Mouse (Mus musculus) midbrain, embryonic 12.5 days (tissue): ENCODE measurements at regions not wholly inside any gene's neighbourhood (a gene's known extent, or its start where the extent isn't known, plus 50 kb on each side); places are given as distances from the start of the nearest gene placed in this dataset.
A peak's percentile ranks its signal among the peaks of the same experiment; 100 is the strongest.

Experiments
- ATAC-seq: fragments of 200-750 bp; cut with Nextera tagmentation; 2 replicates; pipeline ENCODE4 v1.8.0; 2017; ENCODE audit warnings: low read depth, moderate TSS enrichment, moderate library complexity; ENCODE audit not compliant: low FRiP score
- H3K27ac ChIP-seq: fragments of 300-500 bp; sonication (generic); replicated peaks from 2 replicates; pipeline ENCODE4 v1.5.1; 2016; ENCODE audit warnings: mild to moderate bottlenecking
- H3K27me3 ChIP-seq: fragments of 300-500 bp; sonication (generic); 2 replicates; pipeline ENCODE4 v1.6.1; 2016; ENCODE audit warnings: mild to moderate bottlenecking
- H3K36me3 ChIP-seq: fragments of 300-500 bp; sonication (generic); 2 replicates; pipeline ENCODE4 v1.6.1; 2016
- H3K4me1 ChIP-seq: fragments of 300-500 bp; sonication (generic); 2 replicates; pipeline ENCODE4 v1.6.1; 2016
- H3K4me2 ChIP-seq: fragments of 300-500 bp; sonication (generic); replicated peaks from 2 replicates; pipeline ENCODE4 v1.6.1; 2016; ENCODE audit warnings: mild to moderate bottlenecking, moderate library complexity
- H3K4me3 ChIP-seq: fragments of 300-500 bp; sonication (generic); 2 replicates; pipeline ENCODE4 v1.5.1; 2016; ENCODE audit warnings: mild to moderate bottlenecking
- H3K9ac ChIP-seq: fragments of 300-500 bp; sonication (generic); replicated peaks from 2 replicates; pipeline ENCODE4 v1.6.1; 2016; ENCODE audit warnings: mild to moderate bottlenecking, moderate library complexity
- H3K9me3 ChIP-seq: fragments of 300-500 bp; sonication (generic); 2 replicates; pipeline ENCODE4 v1.6.1; 2016; ENCODE audit warnings: mild to moderate bottlenecking
- WGBS: fragments of 180-500 bp; shearing (Covaris S2); methylation state at CpG from one replicate; pipeline ENCODE4 v1.1.7; 2016; 5-methylcytosine and 5-hydroxymethylcytosine counted together

DNA sequence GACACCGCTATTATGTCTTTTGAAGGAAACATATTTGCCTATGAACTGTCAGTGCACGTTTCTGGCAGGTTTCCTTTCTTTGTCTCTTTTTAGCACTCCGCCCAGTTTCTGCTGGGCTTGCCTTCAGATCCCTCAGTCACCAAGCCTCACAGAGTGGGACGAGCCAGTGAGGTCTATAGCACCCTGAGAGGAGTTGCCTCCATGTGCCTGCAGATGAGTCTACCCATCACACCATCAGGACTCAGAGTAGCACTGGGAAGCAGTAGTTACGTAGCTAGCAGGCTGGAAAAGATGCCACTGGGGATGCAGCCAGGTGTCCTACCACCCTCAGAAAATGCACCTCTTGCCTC is 141.5 kb upstream of the Smim15 start:
- 71% methylated on average over 5 of the region's 5 CpGs for WGBS
- no peak overlapping the region for H3K4me3 ChIP-seq
- no peaks in the 10 kb centered on the region for H3K9me3 ChIP-seq
- H3K27ac ChIP-seq: no peak overlapping the region
- no peak overlapping the region for H3K4me2 ChIP-seq
- H3K27me3 ChIP-seq: 0 out of 2 replicates have a peak, but pooled peaks cover 8% of the 10 kb centered on the region
- no peak overlapping the region for H3K9ac ChIP-seq
- peaks cover 16% of the 10 kb centered on the region for H3K4me1 ChIP-seq
- no peaks in the 10 kb centered on the region for H3K36me3 ChIP-seq
- ATAC-seq: no peak

DNA sequence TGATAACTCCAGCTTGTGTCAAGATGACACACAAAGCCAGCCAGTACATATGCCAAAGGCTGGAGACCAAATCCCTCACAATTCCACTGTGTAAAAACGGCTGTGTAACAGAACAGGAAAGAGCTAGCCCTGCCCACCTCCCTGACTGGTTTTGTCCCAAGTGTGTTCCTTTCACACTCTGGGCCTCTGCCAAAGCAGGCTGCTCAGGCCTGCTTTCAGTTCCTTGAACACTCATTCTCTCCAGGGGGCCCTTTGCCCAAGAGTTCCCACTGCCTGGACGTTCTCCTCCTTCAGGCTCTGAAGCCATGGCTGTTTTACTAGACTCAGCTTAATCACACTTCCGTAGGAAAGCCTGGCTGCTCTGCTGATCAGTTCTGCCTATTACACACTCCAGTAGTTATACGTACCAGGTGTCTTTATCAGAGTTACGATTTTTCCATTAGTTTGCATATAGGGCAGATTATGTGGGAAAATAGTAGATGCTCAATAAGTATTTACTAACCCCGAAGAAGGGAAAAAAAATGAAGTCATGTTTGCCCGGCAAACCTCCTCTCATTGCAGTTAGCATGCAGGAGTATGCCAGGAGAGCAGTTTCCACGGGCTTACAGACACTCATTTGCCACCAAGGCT is 144.5 kb upstream of the Smim15 start:
- no peak overlapping the region for H3K4me3 ChIP-seq
- H3K27ac ChIP-seq: no peak overlapping the region
- no peaks in the 10 kb centered on the region for H3K36me3 ChIP-seq
- no peak overlapping the region for H3K9ac ChIP-seq
- 0 out of 2 replicates have a peak, but pooled peaks cover 8% of the 10 kb centered on the region for H3K27me3 ChIP-seq
- peaks cover 16% of the 10 kb centered on the region for H3K4me1 ChIP-seq
- 56% methylated on average over 8 of the region's 8 CpGs for WGBS
- ATAC-seq: no peak
- H3K9me3 ChIP-seq: no peaks in the 10 kb centered on the region
- H3K4me2 ChIP-seq: no peak overlapping the region

DNA sequence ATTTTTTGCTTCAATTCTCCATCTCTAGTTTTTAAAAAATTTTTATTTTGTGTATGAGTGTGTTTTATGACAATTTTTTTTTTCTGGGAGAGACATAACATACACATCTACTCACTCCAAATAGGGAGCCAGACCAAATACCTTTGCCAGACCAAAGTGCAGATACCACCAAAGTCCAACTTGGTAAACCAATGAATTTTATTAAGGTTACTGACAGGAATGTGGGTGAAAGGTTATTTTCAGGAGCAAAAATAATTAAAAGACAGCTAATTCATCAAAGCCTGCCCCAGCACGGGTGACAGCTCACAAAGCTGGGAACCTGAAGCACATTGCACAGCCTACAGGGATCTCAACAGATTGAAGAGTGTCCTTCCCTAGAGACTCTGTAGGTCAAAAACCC is 146.6 kb upstream of the Smim15 start:
- Histone ChIP-seq H3K36me3 (no peaks in the 10 kb centered on the region), H3K4me2 (no peak overlapping the region), H3K9ac (no peak overlapping the region), H3K27me3 (peaks cover 17% of the 10 kb centered on the region), H3K27ac (no peak overlapping the region), H3K9me3 (no peaks in the 10 kb centered on the region), H3K4me1 (no peaks in the 10 kb centered on the region), H3K4me3 (no peak overlapping the region)
- no peak for ATAC-seq
- 84% methylated on average over 1 of the region's 1 CpGs for WGBS

DNA sequence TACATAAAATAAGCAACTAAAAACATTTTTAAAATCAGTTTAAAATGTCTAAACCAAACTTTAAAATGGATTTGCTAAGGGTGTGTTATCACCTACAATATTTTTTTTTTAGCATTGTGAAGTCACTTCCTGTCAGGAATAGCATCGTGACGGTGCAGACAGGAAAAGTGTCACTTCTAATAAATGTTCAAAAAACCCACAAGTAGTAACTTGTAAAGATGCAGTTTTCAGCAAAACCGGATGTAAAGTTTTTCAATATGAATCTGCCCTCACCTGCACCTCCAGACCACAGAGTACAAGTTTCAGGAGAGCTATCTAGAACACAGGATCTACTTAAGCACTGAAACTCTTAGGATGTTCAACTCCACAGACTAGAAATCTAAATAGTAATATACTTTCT is 147.1 kb upstream of the Smim15 start:
- ATAC-seq: no peak
- Histone ChIP-seq H3K4me3 (no peak overlapping the region), H3K9ac (no peak overlapping the region), H3K9me3 (no peaks in the 10 kb centered on the region), H3K4me2 (no peak overlapping the region), H3K27me3 (peaks cover 21% of the 10 kb centered on the region), H3K4me1 (peaks cover 2% of the 10 kb centered on the region), H3K27ac (no peak overlapping the region), H3K36me3 (no peaks in the 10 kb centered on the region)
- 86% methylated on average over 3 of the region's 3 CpGs for WGBS

DNA sequence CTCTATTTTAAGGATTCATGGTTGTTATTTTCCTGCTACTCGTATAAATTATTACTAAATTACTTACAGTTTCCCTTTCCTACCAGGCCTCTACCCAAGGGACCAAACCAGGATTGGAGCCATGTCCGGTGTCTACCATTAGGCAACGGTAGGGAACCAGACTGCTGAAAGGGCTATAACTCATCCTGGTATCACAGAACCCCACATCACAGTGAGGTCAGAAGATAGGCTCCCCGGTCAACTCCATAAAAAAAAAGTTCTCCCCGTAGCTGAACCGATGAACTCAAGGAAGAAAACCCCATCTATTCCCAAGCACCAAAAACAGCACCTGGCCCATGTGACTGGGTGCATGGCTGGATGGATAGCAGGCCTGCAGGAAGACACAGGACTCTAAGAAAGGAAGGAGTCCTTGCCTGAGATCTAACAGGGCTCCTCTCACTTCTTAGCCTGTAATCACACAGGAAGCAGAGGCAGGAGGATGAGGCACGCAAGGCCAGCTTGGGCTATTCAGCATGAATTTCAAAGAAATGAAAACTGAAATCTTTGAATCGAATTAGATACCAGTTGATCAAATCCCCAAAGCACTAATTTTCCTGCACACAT is 150.6 kb upstream of the Smim15 start:
- H3K9ac ChIP-seq: no peak overlapping the region

DNA sequence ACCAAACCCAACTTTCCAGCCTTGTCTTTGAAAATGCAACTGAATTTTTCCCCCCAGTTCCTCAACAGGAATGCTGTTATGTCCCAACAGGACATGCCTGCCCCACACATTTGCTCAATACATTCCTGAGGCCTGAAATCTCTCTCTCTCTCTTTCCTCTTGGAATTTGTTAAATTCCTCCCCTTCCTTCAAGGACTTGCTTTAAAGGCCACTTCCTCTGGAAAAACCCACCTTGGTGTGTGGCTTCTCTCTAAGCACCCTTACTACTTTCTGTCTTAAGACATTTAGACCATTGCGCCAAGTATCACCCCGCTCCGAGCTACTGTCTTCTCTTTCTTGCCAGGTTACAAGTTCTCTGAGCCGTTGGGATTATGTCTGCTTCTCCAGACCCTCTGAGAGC is 151.2 kb upstream of the Smim15 start:
- H3K9me3 ChIP-seq: no peaks in the 10 kb centered on the region
- H3K36me3 ChIP-seq: no peaks in the 10 kb centered on the region
- peaks cover 7% of the 10 kb centered on the region for H3K4me1 ChIP-seq
- no peak overlapping the region for H3K4me3 ChIP-seq
- ATAC-seq: no peak
- no peak overlapping the region for H3K4me2 ChIP-seq
- no peak overlapping the region for H3K27ac ChIP-seq
- H3K27me3 ChIP-seq: peaks cover 17% of the 10 kb centered on the region
- 89% methylated on average over 4 of the region's 4 CpGs for WGBS
- no peak overlapping the region for H3K9ac ChIP-seq

More for the DNA sequence above, 150.6 kb upstream of the Smim15 start:
- WGBS: 93% methylated on average over 8 of the region's 8 CpGs
- no peak overlapping the region for H3K4me2 ChIP-seq
- H3K27me3 ChIP-seq: peaks cover 17% of the 10 kb centered on the region
- no peak overlapping the region for H3K4me3 ChIP-seq
- H3K36me3 ChIP-seq: no peaks in the 10 kb centered on the region
- no peak for ATAC-seq
- no peak overlapping the region for H3K27ac ChIP-seq
- peaks cover 7% of the 10 kb centered on the region for H3K4me1 ChIP-seq
- no peaks in the 10 kb centered on the region for H3K9me3 ChIP-seq

DNA sequence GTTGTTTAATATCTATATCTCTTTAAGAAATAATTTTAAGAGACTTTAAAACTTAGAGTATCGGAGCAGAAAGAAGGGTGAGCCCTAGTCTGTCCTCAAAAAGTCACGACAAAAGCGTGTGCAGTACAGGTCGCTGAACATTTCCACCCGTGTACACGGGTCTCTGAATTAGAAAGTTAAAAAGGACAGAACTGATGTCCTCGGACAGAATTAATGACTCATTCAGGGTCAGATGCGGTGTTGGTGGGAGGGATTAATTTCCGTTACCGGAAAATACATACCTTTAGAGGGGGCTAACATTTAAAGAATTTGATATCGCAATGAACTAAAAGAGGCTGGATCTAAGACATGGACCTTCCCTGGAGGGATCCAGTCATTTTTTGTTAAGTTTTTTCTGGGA is 152.3 kb upstream of the Smim15 start:
- H3K4me1 ChIP-seq: peaks cover 15% of the 10 kb centered on the region
- H3K9ac ChIP-seq: peak overlapping the region; percentile 86
- H3K36me3 ChIP-seq: no peaks in the 10 kb centered on the region
- ATAC-seq: no peak
- peaks cover 17% of the 10 kb centered on the region for H3K27me3 ChIP-seq
- WGBS: 10% methylated on average over 11 of the region's 11 CpGs
- peak overlapping the region; percentile 76 for H3K4me2 ChIP-seq
- H3K27ac ChIP-seq: no peak overlapping the region
- peak overlapping the region; percentile 95 for H3K4me3 ChIP-seq
- no peaks in the 10 kb centered on the region for H3K9me3 ChIP-seq

DNA sequence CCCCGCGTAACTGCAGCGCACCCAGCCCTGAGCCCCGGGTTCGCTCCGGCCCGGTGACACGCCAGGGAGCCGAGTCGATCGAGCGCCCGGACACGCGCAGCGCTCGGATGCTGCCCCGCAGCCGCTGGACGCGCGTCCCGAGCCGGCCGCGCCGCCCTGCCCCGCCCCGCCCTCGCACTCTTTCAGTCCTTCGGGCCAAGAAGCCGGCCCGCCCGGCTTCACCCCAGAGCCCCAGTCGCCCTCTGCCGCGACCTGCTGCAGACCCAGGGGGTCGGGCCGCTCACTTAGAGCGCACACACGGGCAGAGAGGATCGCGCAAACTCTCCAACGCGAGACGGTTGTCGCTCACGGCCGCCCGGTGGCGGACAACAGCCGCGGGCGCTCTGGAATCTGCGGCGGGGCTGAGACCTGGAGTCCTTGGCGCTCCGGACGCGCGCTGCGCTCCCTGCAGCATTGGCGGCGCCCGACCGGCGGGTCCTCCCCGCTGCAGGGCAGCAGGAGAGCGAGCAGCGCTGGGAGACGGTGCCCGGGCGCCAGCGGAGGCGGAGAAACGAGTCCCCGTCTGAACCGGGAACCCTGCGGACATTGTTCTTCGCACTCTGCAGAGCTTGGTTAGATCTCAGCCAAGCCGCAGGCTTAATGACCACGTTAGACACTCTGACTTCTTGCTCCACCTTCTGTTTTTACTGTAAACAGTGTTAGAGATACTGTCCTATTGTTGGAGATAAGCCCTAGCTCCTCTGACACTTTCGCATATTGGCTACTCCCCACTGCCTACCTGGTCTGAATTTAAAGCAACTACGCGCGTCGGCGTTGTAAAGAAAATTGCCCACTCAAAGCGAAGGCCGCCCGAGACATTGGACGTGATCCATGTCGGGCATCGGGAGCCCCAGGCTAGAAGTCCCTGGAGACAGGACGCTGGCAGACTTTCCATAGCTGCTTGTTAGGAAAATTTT is 153.1 kb upstream of the Smim15 start:
- ATAC-seq: no peak

DNA sequence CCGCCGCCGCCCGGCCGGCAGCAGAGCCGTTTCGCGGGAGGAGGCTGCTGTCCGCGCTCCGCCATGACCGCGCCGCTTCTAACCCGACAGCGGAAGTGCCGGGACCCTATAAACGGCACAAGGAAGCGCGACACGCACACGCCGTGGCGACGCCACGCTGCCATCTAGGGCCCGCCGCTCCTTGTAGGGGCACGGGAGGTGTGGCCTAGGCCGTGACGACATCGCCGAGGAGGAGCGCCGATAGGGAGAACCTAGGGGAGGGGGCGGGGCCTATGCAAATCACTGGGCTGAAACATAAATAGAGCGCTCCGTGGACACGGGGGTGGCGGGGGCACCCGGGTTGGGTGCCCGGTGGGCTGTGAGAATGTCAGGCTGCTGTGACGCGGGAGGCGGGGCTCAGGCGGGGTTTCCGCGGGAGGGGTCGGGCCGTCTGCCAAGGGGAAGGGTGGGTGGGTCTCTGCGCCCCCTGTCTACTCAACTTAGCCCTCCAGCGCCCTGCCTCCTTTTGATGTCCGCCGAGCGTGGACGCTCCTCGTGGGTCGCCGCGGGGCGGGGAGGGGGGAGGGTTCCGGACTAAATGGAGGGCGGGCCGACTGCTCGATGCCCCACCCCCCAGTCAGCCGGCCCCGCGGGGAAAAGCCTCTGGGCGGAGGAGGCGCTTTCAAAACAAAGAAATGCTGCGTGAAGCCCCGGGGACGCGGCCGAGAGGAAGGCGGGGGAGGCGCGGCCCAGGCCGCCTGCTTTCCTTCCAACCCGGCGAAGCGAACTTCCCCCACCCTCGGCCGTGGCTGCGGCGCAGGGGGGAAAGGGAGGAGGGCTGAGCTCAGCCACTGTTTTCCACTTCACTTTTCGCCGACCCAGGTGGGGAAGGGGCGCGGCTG is 154.0 kb upstream of the Smim15 start:
- peaks cover 20% of the 10 kb centered on the region for H3K4me1 ChIP-seq
- H3K4me3 ChIP-seq: peak overlapping the region; percentile 95
- H3K9ac ChIP-seq: peak overlapping the region; percentile 98
- peaks cover 17% of the 10 kb centered on the region for H3K27me3 ChIP-seq
- H3K36me3 ChIP-seq: no peaks in the 10 kb centered on the region
- H3K4me2 ChIP-seq: peak overlapping the region; percentile 76
- H3K27ac ChIP-seq: peak overlapping the region; percentile 99
- H3K9me3 ChIP-seq: no peaks in the 10 kb centered on the region
- WGBS: under 1% methylated on average over 72 of the region's 90 CpGs
- peak; percentile 91 for ATAC-seq

More for the DNA sequence above, 153.1 kb upstream of the Smim15 start:
- peak overlapping the region; percentile 95 for H3K4me3 ChIP-seq
- H3K9me3 ChIP-seq: no peaks in the 10 kb centered on the region
- H3K4me2 ChIP-seq: peak overlapping the region; percentile 76
- peak overlapping the region; percentile 86 for H3K9ac ChIP-seq
- H3K27me3 ChIP-seq: peaks cover 17% of the 10 kb centered on the region
- no peaks in the 10 kb centered on the region for H3K36me3 ChIP-seq
- peaks cover 20% of the 10 kb centered on the region for H3K4me1 ChIP-seq
- peak overlapping the region; percentile 99 for H3K27ac ChIP-seq
- under 1% methylated on average over 91 of the region's 95 CpGs for WGBS

DNA sequence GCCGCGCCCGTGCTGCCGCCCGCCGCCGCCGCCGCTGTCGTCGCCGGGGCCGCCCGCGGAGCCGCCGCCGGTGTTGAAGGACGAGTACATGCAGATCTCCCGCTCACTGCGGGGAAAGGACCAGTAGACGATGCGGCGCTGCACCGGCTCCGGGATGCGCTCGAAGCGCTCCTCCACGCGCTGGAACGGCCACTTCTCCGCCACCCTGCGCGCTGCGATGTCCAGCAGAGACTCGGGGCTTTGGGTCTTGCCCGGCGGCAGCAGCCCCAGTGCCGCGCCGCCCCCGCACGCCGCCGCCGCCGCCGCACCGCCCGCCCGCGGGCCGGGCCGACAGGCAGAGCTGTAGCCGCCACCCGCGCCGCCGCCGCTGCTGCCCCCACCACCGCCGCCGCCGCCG is 154.7 kb upstream of the Smim15 start:
- WGBS: 1% methylated on average over 53 of the region's 66 CpGs
- Histone ChIP-seq H3K9me3 (no peaks in the 10 kb centered on the region), H3K27ac (peak overlapping the region; percentile 99), H3K4me1 (peaks cover 26% of the 10 kb centered on the region), H3K4me3 (peak overlapping the region; percentile 95), H3K27me3 (peaks cover 17% of the 10 kb centered on the region), H3K36me3 (no peaks in the 10 kb centered on the region), H3K4me2 (peak overlapping the region; percentile 76), H3K9ac (peak overlapping the region; percentile 98)
- peak; percentile 0 for ATAC-seq
